In the genomic region with DNA sequence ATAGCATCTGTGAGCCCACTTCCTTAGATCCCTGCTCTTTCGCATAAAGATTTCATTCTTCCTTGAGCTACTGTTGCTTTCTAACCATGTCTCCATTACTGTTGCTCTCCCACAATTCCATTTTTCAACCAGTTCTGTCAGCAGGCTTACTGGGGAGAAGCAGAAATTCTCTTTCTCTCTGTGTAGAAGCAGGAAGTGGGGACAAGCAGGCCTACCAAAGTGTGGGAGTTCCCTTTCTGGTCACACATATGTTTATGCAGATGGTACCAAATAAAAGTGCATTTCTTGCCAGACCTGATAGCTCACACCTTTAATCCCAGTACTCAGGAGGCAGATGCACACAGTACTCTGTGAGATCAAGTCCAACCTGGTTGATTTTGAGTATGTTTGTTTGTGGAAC, we compare ENCODE assay signal across 11 mouse cellular contexts. TPM values are rescaled to one million over a fixed set of nuclear protein-coding genes. Genes with fewer than 3 reads are reported as not detected.
"Had no signal": no experiment of that assay in that cellular context is flagged by ENCODE, and none has a peak within 500 bp of the region (broad histone marks: within the 10 kb centered on the region; RNA-seq: fewer than 3 reads in every experiment).

No protein-coding gene starts in this region.

- ATAC-seq: lung, postnatal 0 days; midbrain, embryonic 13.5 days had no signal

- DNase-seq: kidney, adult 18-20 months; kidney, postnatal 14 days; left cerebral cortex, postnatal 4 days; lung, adult 18-20 months; lung, postnatal 36 days; right cerebral cortex, adult 18-20 months; right cerebral cortex, postnatal 25 days; thymus, postnatal 36 days had no signal

RNA-seq across cellular contexts. Expression of a gene that starts 41.2 kb away (rescaled TPM):
- total RNA-seq: liver, adult 2 months had no signal
